Mouse (Mus musculus) MEL (cell line): ENCODE measurements around the gene 1700086D15Rik. TPM values are rescaled to one million over a fixed set of nuclear protein-coding genes. Genes with fewer than 3 reads are reported as not detected.

Source experiments
- DNase-seq: peaks from one replicate; pipeline ENCODE4 v3.0.0; 2011; ENCODE audit warnings: low read depth, low spot score
- H3K27ac ChIP-seq: 2 replicates; pipeline ENCODE4 v1.5.1; 2012; ENCODE audit warnings: low read depth, mild to moderate bottlenecking, control low read depth, low read length, moderate library complexity; ENCODE audit not compliant: control insufficient read depth
- H3K27me3 ChIP-seq, 2 experiments: fragments of 150-350 bp in 1 of 2; sonication (generic) in 1 of 2; 2 replicates each; pipeline ENCODE4 v1.6.1; 2012; ENCODE audit warnings: low read length in 2 of 2, mild to moderate bottlenecking in 2 of 2, improper control_type of control experiment in 1 of 2, moderate library complexity in 1 of 2; ENCODE audit not compliant: insufficient read depth in 2 of 2, control insufficient read depth in 1 of 2
- H3K36me3 ChIP-seq, 2 experiments: 2 replicates each; pipeline ENCODE4 v1.6.1; 2012 to 2014; ENCODE audit warnings: low read length in 2 of 2, improper control_type of control experiment in 1 of 2, inconsistent platforms in 1 of 2, mild to moderate bottlenecking in 1 of 2; ENCODE audit not compliant: insufficient read depth in 2 of 2, control insufficient read depth in 1 of 2
- H3K4me1 ChIP-seq, 2 experiments: fragments of 150-350 bp in 1 of 2; sonication (generic) in 1 of 2; 2 replicates each; pipeline ENCODE4 v1.6.1; 2012; ENCODE audit warnings: low read length in 2 of 2, improper control_type of control experiment in 1 of 2, mild to moderate bottlenecking in 1 of 2; ENCODE audit not compliant: insufficient read depth in 2 of 2, control insufficient read depth in 1 of 2
- H3K4me3 ChIP-seq, 2 experiments: fragments of 150-350 bp in 1 of 2; sonication (generic) in 1 of 2; 2 replicates each; pipeline ENCODE4 v1.5.1; 2012; ENCODE audit warnings: low read depth in 2 of 2, low read length in 2 of 2, mild to moderate bottlenecking in 2 of 2, moderate library complexity in 2 of 2, control low read depth in 1 of 2, improper control_type of control experiment in 1 of 2; ENCODE audit not compliant: control insufficient read depth in 1 of 2, insufficient read depth in 1 of 2
- H3K79me2 ChIP-seq: 2 replicates; pipeline ENCODE4 v1.6.1; 2012; ENCODE audit warnings: mild to moderate bottlenecking, low read length, moderate library complexity; ENCODE audit not compliant: control insufficient read depth, poor library complexity, insufficient read depth
- H3K9ac ChIP-seq: 2 replicates; pipeline ENCODE4 v1.6.1; 2012; ENCODE audit warnings: low read depth, mild to moderate bottlenecking, control low read depth, low read length, moderate library complexity; ENCODE audit not compliant: control insufficient read depth, poor library complexity, severe bottlenecking
- H3K9me3 ChIP-seq: fragments of 150-350 bp; sonication (generic); replicated peaks from 2 replicates; pipeline ENCODE4 v1.6.1; 2012; ENCODE audit warnings: mild to moderate bottlenecking, low read length, improper control_type of control experiment, moderate library complexity; ENCODE audit not compliant: insufficient read depth
- CHD2 ChIP-seq: IDR thresholded peaks from 2 replicates; pipeline ENCODE4 v1.6.1; 2011; ENCODE audit warnings: low read length, improper control_type of control experiment
- CTCF ChIP-seq, 3 experiments: IDR thresholded peaks in 2 of 3; conservative IDR thresholded peaks in 1 of 3; 2 replicates each; pipeline ENCODE4 v1.5.1; 2011 to 2012; ENCODE audit warnings: low read length in 3 of 3, low read depth in 2 of 3, mild to moderate bottlenecking in 2 of 3, improper control_type of control experiment in 1 of 3, inconsistent platforms in 1 of 3, mixed read lengths in 1 of 3, moderate library complexity in 1 of 3; ENCODE audit not compliant: control insufficient read depth in 1 of 3, insufficient read depth in 1 of 3, poor library complexity in 1 of 3, severe bottlenecking in 1 of 3
- ELF1 ChIP-seq: IDR thresholded peaks from 2 replicates; pipeline ENCODE4 v1.6.1; 2014; ENCODE audit warnings: low read depth, mild to moderate bottlenecking, inconsistent platforms, low read length, improper control_type of control experiment, moderate library complexity
- GABPA ChIP-seq: IDR thresholded peaks from 2 replicates; pipeline ENCODE4 v1.6.1; 2012; ENCODE audit warnings: low read depth, mild to moderate bottlenecking, inconsistent platforms, low read length, improper control_type of control experiment, moderate library complexity
- GATA1 ChIP-seq: IDR thresholded peaks from 2 replicates; pipeline ENCODE4 v1.6.1; 2011; ENCODE audit warnings: low read depth, low read length, improper control_type of control experiment
- MAX ChIP-seq: IDR thresholded peaks from 2 replicates; pipeline ENCODE4 v1.6.1; 2011; ENCODE audit warnings: low read length, improper control_type of control experiment
- MEF2A ChIP-seq: IDR thresholded peaks from 2 replicates; pipeline ENCODE4 v1.6.1; 2014; ENCODE audit warnings: low read depth, mild to moderate bottlenecking, inconsistent platforms, low read length, improper control_type of control experiment; ENCODE audit not compliant: poor library complexity, insufficient replicate concordance, severe bottlenecking; ENCODE audit errors: extremely low read depth
- MYB ChIP-seq: IDR thresholded peaks from 2 replicates; pipeline ENCODE4 v1.6.1; 2011; ENCODE audit warnings: mild to moderate bottlenecking, low read depth, low read length, improper control_type of control experiment
- MYC ChIP-seq: IDR thresholded peaks from 2 replicates; pipeline ENCODE4 v1.6.1; 2011; ENCODE audit warnings: low read depth, mild to moderate bottlenecking, low read length, improper control_type of control experiment, moderate library complexity
- NRF1 ChIP-seq: IDR thresholded peaks from 2 replicates; pipeline ENCODE4 v1.6.1; 2014; ENCODE audit warnings: low read depth, mild to moderate bottlenecking, inconsistent platforms, low read length, improper control_type of control experiment, moderate library complexity; ENCODE audit not compliant: poor library complexity, insufficient read depth, severe bottlenecking
- POLR2AphosphoS2 ChIP-seq: IDR thresholded peaks from 2 replicates; pipeline ENCODE4 v1.6.1; 2011; ENCODE audit warnings: low read length, improper control_type of control experiment
- RAD21 ChIP-seq: IDR thresholded peaks from 2 replicates; pipeline ENCODE4 v1.6.1; 2011; ENCODE audit warnings: mild to moderate bottlenecking, low read depth, low read length, improper control_type of control experiment
- SIN3A ChIP-seq: IDR thresholded peaks from 2 replicates; pipeline ENCODE4 v1.6.1; 2012; ENCODE audit warnings: low read length, improper control_type of control experiment, inconsistent platforms
- SMC3 ChIP-seq: IDR thresholded peaks from 2 replicates; pipeline ENCODE4 v1.6.1; 2011; ENCODE audit warnings: low read depth, low read length, improper control_type of control experiment
- TCF12 ChIP-seq: IDR thresholded peaks from 2 replicates; pipeline ENCODE4 v1.6.1; 2014; ENCODE audit warnings: low read depth, mild to moderate bottlenecking, inconsistent platforms, low read length, improper control_type of control experiment, moderate library complexity
- ZC3H11A ChIP-seq: IDR thresholded peaks from 2 replicates; pipeline ENCODE4 v1.6.1; 2012; ENCODE audit warnings: low read depth, mild to moderate bottlenecking, inconsistent platforms, low read length, improper control_type of control experiment
- ZKSCAN1 ChIP-seq: IDR thresholded peaks from 2 replicates; pipeline ENCODE4 v1.6.1; 2012; ENCODE audit warnings: low read depth, mild to moderate bottlenecking, inconsistent platforms, low read length, improper control_type of control experiment, moderate library complexity
- polyA plus RNA-seq, 2 experiments: library from polyadenylated mRNA; stranded (reverse) in 1 of 2; unstranded in 1 of 2; fragments of >175 nt in 1 of 2; fragments of >200 nt in 1 of 2; gene quantifications; 2 replicates each; pipeline versions ENCODE4 v1.2.1 to v1.2.4; 2012; ENCODE audit warnings: low replicate concordance in 2 of 2, low read depth in 1 of 2; ENCODE audit not compliant: insufficient read length in 2 of 2, insufficient read depth in 1 of 2, missing spikeins in 1 of 2
- total RNA-seq: library from RNA; depleted of rRNA; stranded (reverse); fragments of 300-350 nt; gene quantifications from 2 replicates; pipeline ENCODE4 v1.2.3, GENCODE M21; 2012

Gene 1700086D15Rik
- total and polyA plus RNA-seq, 3 experiments: not detected

- peak; percentile 55 for DNase-seq
- Histone ChIP-seq H3K4me1 (no peaks in the 10 kb centered on the region), H3K79me2 (no peaks in the 10 kb centered on the region), H3K9me3 (no peaks in the 10 kb centered on the region), H3K4me3 (no peak overlapping the region), H3K27me3 (no peaks in the 10 kb centered on the region), H3K9ac (no peak overlapping the region), H3K36me3 (no peaks in the 10 kb centered on the region), H3K27ac (no peak overlapping the region)
- TF ChIP-seq ZC3H11A: peak; percentile 67
- TF ChIP-seq NRF1: no peak
- TF ChIP-seq MYC: no peak
- TF ChIP-seq RAD21: peak; percentile 77
- TF ChIP-seq CTCF (IDR thresholded peaks at IDR 0.05 in 2 of 3, conservative IDR thresholded peaks at IDR 0.05 in 1 of 3; ENCODE audit: control insufficient read depth in 1 of 3, insufficient read depth in 1 of 3, low read depth in 2 of 3, low read length in 3 of 3, poor library complexity in 1 of 3, severe bottlenecking in 1 of 3): peak; percentile 58 to 77 (median 70)
- peak; percentile 78 for TF ChIP-seq SMC3
- TF ChIP-seq POLR2AphosphoS2: no peak
- TF ChIP-seq ZKSCAN1: no peak
These were observed 37.6 kb upstream of the 1700086D15Rik start for GRCm38 (mm10) chr11:65197280-65197679.

GRCm38 (mm10) chr11:65186974-65187373 is 27.3 kb upstream of the 1700086D15Rik start:
- H3K79me2 ChIP-seq: no peaks in the 10 kb centered on the region
- no peaks in the 10 kb centered on the region for H3K4me1 ChIP-seq
- H3K9me3 ChIP-seq: no peaks in the 10 kb centered on the region
- no peaks in the 10 kb centered on the region for H3K27me3 ChIP-seq
- DNase-seq: no peak
- no peak overlapping the region for H3K9ac ChIP-seq
- TF ChIP-seq GABPA (no peak), MEF2A (no peak), TCF12 (no peak), CHD2 (no peak), MAX (no peak), ZKSCAN1 (no peak), POLR2AphosphoS2 (no peak), ELF1 (no peak), RAD21 (no peak), MYB (no peak), GATA1 (no peak), CTCF (IDR thresholded peaks at IDR 0.05 in 2 of 3, conservative IDR thresholded peaks at IDR 0.05 in 1 of 3; ENCODE audit: control insufficient read depth in 1 of 3, insufficient read depth in 1 of 3, low read depth in 2 of 3, low read length in 3 of 3, poor library complexity in 1 of 3, severe bottlenecking in 1 of 3) (no peak), SIN3A (no peak)
- no peak overlapping the region for H3K27ac ChIP-seq
- H3K4me3 ChIP-seq: no peak overlapping the region
- no peaks in the 10 kb centered on the region for H3K36me3 ChIP-seq
